ENCODE assay signal across 18 mouse cellular contexts in the genomic region with DNA sequence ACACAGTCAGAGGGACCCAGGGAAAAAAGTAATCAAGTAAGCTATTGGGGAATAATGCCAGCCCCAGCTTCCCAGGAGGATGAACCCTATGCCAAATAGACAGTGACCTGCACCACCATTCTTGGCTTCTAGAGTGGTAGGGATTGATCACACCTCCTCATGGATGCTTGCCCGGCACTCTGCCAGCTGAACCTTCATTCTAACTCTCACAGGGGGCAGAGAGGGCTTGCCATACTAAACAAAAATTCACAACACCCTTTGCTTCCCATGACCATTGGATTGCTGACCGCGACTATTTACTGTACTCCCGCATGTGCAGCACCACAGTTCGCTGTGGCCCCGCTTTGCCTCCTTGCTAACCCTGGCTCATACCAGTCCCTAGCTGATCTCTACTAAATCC.
DNase-seq lines count a peak whose midpoint lies in the region; ATAC-seq and TF ChIP-seq lines count a peak whose summit lies in the region.
"Had no signal": no experiment of that assay in that cellular context is flagged by ENCODE, and none has a peak within 500 bp of the region (broad histone marks: within the 10 kb centered on the region; RNA-seq: fewer than 3 reads in every experiment).

No protein-coding gene starts in this region.

- no peaks in the 10 kb centered on the region for H3K9me3 ChIP-seq in forebrain, embryonic 10.5 days
- H3K9me3 ChIP-seq in forebrain, embryonic 13.5 days (replicated peaks) = no peaks in the 10 kb centered on the region
- no peaks in the 10 kb centered on the region for H3K9me3 ChIP-seq in lung, embryonic 14.5 days (ENCODE audit: low read depth, low read length)
- H3K9me3 ChIP-seq in midbrain, embryonic 10.5 days (replicated peaks) = no peaks in the 10 kb centered on the region
- no peaks in the 10 kb centered on the region for H3K9me3 ChIP-seq in midbrain, embryonic 16.5 days (replicated peaks; ENCODE audit: control insufficient read depth, low read length, poor library complexity, severe bottlenecking)
- no peaks in the 10 kb centered on the region for H3K9me3 ChIP-seq in intestine, embryonic 16.5 days (ENCODE audit: control insufficient read depth, low read length)
- H3K9me3 ChIP-seq: embryonic facial prominence, embryonic 13.5 days; G1E; heart, embryonic 12.5 days had no signal

- no peak overlapping the region for H3K9ac ChIP-seq in forebrain, embryonic 13.5 days
- H3K9ac ChIP-seq in lung, embryonic 14.5 days = no peak overlapping the region
- no peak overlapping the region for H3K9ac ChIP-seq in midbrain, embryonic 16.5 days (ENCODE audit: low read depth, low read length)
- no peak overlapping the region for H3K9ac ChIP-seq in intestine, embryonic 16.5 days (ENCODE audit: low read depth, low read length)
- H3K9ac ChIP-seq: embryonic facial prominence, embryonic 13.5 days; heart, embryonic 12.5 days had no signal

- H3K27ac ChIP-seq in forebrain, embryonic 10.5 days = 0 out of 2 replicates have a peak overlapping the region, but pooled peaks have one; percentile 20
- H3K27ac ChIP-seq in forebrain, embryonic 13.5 days = no peak overlapping the region
- peak overlapping the region; percentile 81 for H3K27ac ChIP-seq in lung, embryonic 14.5 days (ENCODE audit: low read depth)
- peak overlapping the region; percentile 55 for H3K27ac ChIP-seq in midbrain, embryonic 10.5 days (replicated peaks)
- no peak overlapping the region for H3K27ac ChIP-seq in midbrain, embryonic 16.5 days (ENCODE audit: low read length)
- no peak overlapping the region for H3K27ac ChIP-seq in intestine, embryonic 16.5 days (ENCODE audit: low read length)
- H3K27ac ChIP-seq: embryonic facial prominence, embryonic 13.5 days; gastrocnemius, adult 2 months had no signal

- no peak for ATAC-seq in forebrain, embryonic 13.5 days
- ATAC-seq in lung, embryonic 14.5 days (ENCODE audit: insufficient read depth) = peak; percentile 31
- ATAC-seq in midbrain, embryonic 16.5 days = no peak
- ATAC-seq in intestine, embryonic 16.5 days = no peak
- ATAC-seq: CD4-positive, CD25-positive, alpha-beta regulatory T cell, adult 4 months; forebrain, embryonic 14.5 days had no signal

- H3K4me3 ChIP-seq in forebrain, embryonic 10.5 days = no peak overlapping the region
- H3K4me3 ChIP-seq in forebrain, embryonic 13.5 days = no peak overlapping the region
- H3K4me3 ChIP-seq in lung, embryonic 14.5 days (ENCODE audit: low read depth, low read length) = no peak overlapping the region
- no peak overlapping the region for H3K4me3 ChIP-seq in midbrain, embryonic 10.5 days
- H3K4me3 ChIP-seq in midbrain, embryonic 16.5 days (ENCODE audit: low read depth, low read length) = no peak overlapping the region
- no peak overlapping the region for H3K4me3 ChIP-seq in intestine, embryonic 16.5 days (ENCODE audit: low read length)
- H3K4me3 ChIP-seq: embryonic facial prominence, embryonic 13.5 days; gastrocnemius, adult 2 months; heart, embryonic 12.5 days had no signal

- no peak for TF ChIP-seq CTCF in lung, embryonic 14.5 days (IDR thresholded peaks at IDR 0.05; ENCODE audit: low read depth)

- H3K27me3 ChIP-seq in forebrain, embryonic 10.5 days (ENCODE audit: poor library complexity, severe bottlenecking) = no peaks in the 10 kb centered on the region
- no peaks in the 10 kb centered on the region for H3K27me3 ChIP-seq in forebrain, embryonic 13.5 days
- no peaks in the 10 kb centered on the region for H3K27me3 ChIP-seq in lung, embryonic 14.5 days (ENCODE audit: insufficient read depth, low read length)
- no peaks in the 10 kb centered on the region for H3K27me3 ChIP-seq in midbrain, embryonic 10.5 days (ENCODE audit: low read depth, poor library complexity, severe bottlenecking)
- H3K27me3 ChIP-seq in midbrain, embryonic 16.5 days (ENCODE audit: control insufficient read depth, insufficient read depth, low read depth, low read length) = no peaks in the 10 kb centered on the region
- H3K27me3 ChIP-seq in intestine, embryonic 16.5 days (replicated peaks; ENCODE audit: control insufficient read depth, insufficient read depth, low read length) = no peaks in the 10 kb centered on the region
- H3K27me3 ChIP-seq: embryonic facial prominence, embryonic 13.5 days; heart, embryonic 12.5 days had no signal

- H3K4me2 ChIP-seq in forebrain, embryonic 13.5 days = no peak overlapping the region
- H3K4me2 ChIP-seq in lung, embryonic 14.5 days = peak overlapping the region; percentile 23; the same call in 1 of the 2 replicates
- no peak overlapping the region for H3K4me2 ChIP-seq in midbrain, embryonic 16.5 days (ENCODE audit: low read length)
- H3K4me2 ChIP-seq in intestine, embryonic 16.5 days (ENCODE audit: low read depth, low read length) = no peak overlapping the region
- H3K4me2 ChIP-seq: embryonic facial prominence, embryonic 13.5 days; heart, embryonic 12.5 days had no signal

- H3K4me1 ChIP-seq in forebrain, embryonic 10.5 days = peaks cover 61% of the 10 kb centered on the region
- peaks cover 19% of the 10 kb centered on the region for H3K4me1 ChIP-seq in forebrain, embryonic 13.5 days
- peaks cover 50% of the 10 kb centered on the region for H3K4me1 ChIP-seq in lung, embryonic 14.5 days (ENCODE audit: insufficient read depth)
- H3K4me1 ChIP-seq in midbrain, embryonic 10.5 days = peaks cover 49% of the 10 kb centered on the region
- peaks cover 7% of the 10 kb centered on the region for H3K4me1 ChIP-seq in midbrain, embryonic 16.5 days (ENCODE audit: control insufficient read depth, insufficient read depth, low read length)
- 0 out of 2 replicates have a peak, but pooled peaks cover 3% of the 10 kb centered on the region for H3K4me1 ChIP-seq in intestine, embryonic 16.5 days (ENCODE audit: control insufficient read depth, insufficient read depth, low read length)

- H3K36me3 ChIP-seq in forebrain, embryonic 10.5 days (replicated peaks) = peaks cover 8% of the 10 kb centered on the region
- H3K36me3 ChIP-seq in forebrain, embryonic 13.5 days (ENCODE audit: poor library complexity, severe bottlenecking) = no peaks in the 10 kb centered on the region
- H3K36me3 ChIP-seq in lung, embryonic 14.5 days (ENCODE audit: insufficient read depth) = peaks cover 3% of the 10 kb centered on the region; the same call in 1 of the 2 replicates
- 0 out of 2 replicates have a peak, but pooled peaks cover 8% of the 10 kb centered on the region for H3K36me3 ChIP-seq in midbrain, embryonic 10.5 days
- no peaks in the 10 kb centered on the region for H3K36me3 ChIP-seq in midbrain, embryonic 16.5 days (ENCODE audit: control insufficient read depth, insufficient read depth, low read length)
- no peaks in the 10 kb centered on the region for H3K36me3 ChIP-seq in intestine, embryonic 16.5 days (ENCODE audit: control insufficient read depth, insufficient read depth, low read length)
- H3K36me3 ChIP-seq: embryonic facial prominence, embryonic 13.5 days; G1E; heart, embryonic 12.5 days had no signal

- 89% methylated on average over 6 of the region's 6 CpGs for WGBS in forebrain, embryonic 10.5 days
- WGBS in forebrain, embryonic 13.5 days = 92% methylated on average over 6 of the region's 6 CpGs
- WGBS in lung, embryonic 14.5 days = 70% methylated on average over 6 of the region's 6 CpGs
- WGBS in midbrain, embryonic 10.5 days = 95% methylated on average over 6 of the region's 6 CpGs
- WGBS in midbrain, embryonic 16.5 days = 94% methylated on average over 6 of the region's 6 CpGs
- WGBS in intestine, embryonic 16.5 days = 95% methylated on average over 6 of the region's 6 CpGs

- no peak for DNase-seq in forebrain, embryonic 10.5 days (ENCODE audit: extremely low spot score, low spot score)
- DNase-seq in lung, embryonic 14.5 days = peak; percentile 79
- DNase-seq in lung, postnatal 25 days (ENCODE audit: low spot score) = no peak
- no peak for DNase-seq in midbrain, embryonic 10.5 days (ENCODE audit: low spot score)
- no peak for DNase-seq in thymus, adult 18-20 months
- DNase-seq: B cell, adult 2 months; cerebellum, adult 11 months; cerebellum, adult 8-10 months; gastrocnemius, postnatal 25 days had no signal

Comparison
In these comparisons a context has a peak if more than half of its experiments do, and no peak if none do; other contexts are left out.
1. H3K27ac ChIP-seq: peak in forebrain, embryonic 10.5 days (single experiment), lung, embryonic 14.5 days (single experiment) and midbrain, embryonic 10.5 days (single experiment); none in forebrain, embryonic 13.5 days (single experiment), midbrain, embryonic 16.5 days (single experiment) and intestine, embryonic 16.5 days (single experiment).